Mouse (Mus musculus) CH12.LX (cell line): ENCODE results near the gene Rogdi.

Experiments used
- CTCF ChIP-seq, 2 experiments: IDR thresholded peaks in 1 of 2; conservative IDR thresholded peaks in 1 of 2; 2 replicates each; pipeline ENCODE4 v1.5.1; 2011 to 2012; ENCODE audit warnings: low read depth in 2 of 2, low read length in 2 of 2, improper control_type of control experiment in 1 of 2, inconsistent platforms in 1 of 2, mild to moderate bottlenecking in 1 of 2, moderate library complexity in 1 of 2
- NELFE ChIP-seq: IDR thresholded peaks from 2 replicates; pipeline ENCODE4 v1.6.1; 2011; ENCODE audit warnings: low read depth, low read length, improper control_type of control experiment
- POLR2A ChIP-seq: IDR thresholded peaks from 2 replicates; pipeline ENCODE4 v1.6.1; 2011; ENCODE audit warnings: low read depth, mild to moderate bottlenecking, improper control_type of control experiment, low read length
- USF1 ChIP-seq: IDR thresholded peaks from 2 replicates; pipeline ENCODE4 v1.6.1; 2014; ENCODE audit warnings: low read depth, mild to moderate bottlenecking, inconsistent platforms, low read length, improper control_type of control experiment
- ZC3H11A ChIP-seq: IDR thresholded peaks from 2 replicates; pipeline ENCODE4 v1.6.1; 2012; ENCODE audit warnings: low read depth, mild to moderate bottlenecking, inconsistent platforms, low read length, improper control_type of control experiment
- ZMIZ1 ChIP-seq: IDR thresholded peaks from 2 replicates; pipeline ENCODE4 v1.6.1; 2012; ENCODE audit warnings: low read depth, mild to moderate bottlenecking, inconsistent platforms, low read length, improper control_type of control experiment

- TF ChIP-seq POLR2A (no peak), CTCF (conservative IDR thresholded peaks at IDR 0.05 in 1 of 2, IDR thresholded peaks at IDR 0.05 in 1 of 2; ENCODE audit: low read depth in 2 of 2, low read length in 2 of 2) (no peak), USF1 (no peak), ZC3H11A (no peak), NELFE (no peak), ZMIZ1 (no peak)
Observed at GRCm38 (mm10) chr16:4960260-4960659, 53.1 kb downstream of the Rogdi start.
